Mouse (Mus musculus) ES-E14 (cell line): ENCODE measurements around the gene Mrpl53. TPM values are rescaled to one million over a fixed set of nuclear protein-coding genes. Genes with fewer than 3 reads are reported as not detected.

ENCODE experiments used
- DNase-seq: peaks from one replicate; pipeline ENCODE4 v3.0.0-alpha.2; 2013; ENCODE audit warnings: low read depth, low spot score
- H3K27ac ChIP-seq: 2 replicates; pipeline ENCODE4 v1.5.1; 2012; ENCODE audit warnings: low read depth, mild to moderate bottlenecking, low read length, moderate library complexity, mixed read lengths; ENCODE audit not compliant: poor library complexity, insufficient read depth, severe bottlenecking
- H3K36me3 ChIP-seq: 2 replicates; pipeline ENCODE4 v1.6.1; 2012; ENCODE audit warnings: mild to moderate bottlenecking, low read length, moderate library complexity, mixed read lengths; ENCODE audit not compliant: control insufficient read depth, poor library complexity, insufficient read depth, severe bottlenecking
- H3K4me1 ChIP-seq, 2 experiments: fragments of 150-350 bp in 1 of 2; sonication (generic) in 1 of 2; 2 replicates each; pipeline ENCODE4 v1.6.1; 2012; ENCODE audit warnings: low read length in 2 of 2, mild to moderate bottlenecking in 1 of 2, mixed read lengths in 1 of 2; ENCODE audit not compliant: control insufficient read depth in 2 of 2, insufficient read depth in 2 of 2, poor library complexity in 1 of 2
- H3K4me3 ChIP-seq, 2 experiments: fragments of 150-350 bp in 1 of 2; sonication (generic) in 1 of 2; 2 replicates each; pipeline ENCODE4 v1.5.1; 2012; ENCODE audit warnings: low read length in 2 of 2, low read depth in 1 of 2, mild to moderate bottlenecking in 1 of 2, mixed read lengths in 1 of 2; ENCODE audit not compliant: insufficient read depth in 1 of 2, poor library complexity in 1 of 2, severe bottlenecking in 1 of 2
- H3K9ac ChIP-seq: 2 replicates; pipeline ENCODE4 v1.6.1; 2012; ENCODE audit warnings: low read depth, mild to moderate bottlenecking, low read length, mixed read lengths; ENCODE audit not compliant: poor library complexity, insufficient read depth, severe bottlenecking
- H3K9me3 ChIP-seq: fragments of 150-350 bp; sonication (generic); 2 replicates; pipeline ENCODE4 v1.6.1; 2012; ENCODE audit warnings: low read depth, mild to moderate bottlenecking, low read length; ENCODE audit not compliant: control insufficient read depth, insufficient read depth
- CHD2 ChIP-seq: IDR thresholded peaks from 2 replicates; pipeline ENCODE4 v1.6.1; 2014; ENCODE audit warnings: mild to moderate bottlenecking, low read depth, low read length, inconsistent platforms
- HCFC1 ChIP-seq: IDR thresholded peaks from 2 replicates; pipeline ENCODE4 v1.6.1; 2012; ENCODE audit warnings: low read length, inconsistent platforms, borderline replicate concordance; ENCODE audit not compliant: insufficient read depth
- MAFK ChIP-seq: IDR thresholded peaks from 2 replicates; pipeline ENCODE4 v1.6.1; 2014; ENCODE audit warnings: mild to moderate bottlenecking, low read depth, low read length, inconsistent platforms; ENCODE audit not compliant: insufficient read depth
- ZC3H11A ChIP-seq: IDR thresholded peaks from 2 replicates; pipeline ENCODE4 v1.6.1; 2012; ENCODE audit warnings: low read depth, mild to moderate bottlenecking, inconsistent platforms, low read length, borderline replicate concordance
- ZNF384 ChIP-seq: IDR thresholded peaks from 2 replicates; pipeline ENCODE4 v1.6.1; 2012; ENCODE audit warnings: low read depth, low read length, inconsistent platforms
- in situ Hi-C, 2 experiments: fragments of 600-800 bp; cut with MboI; formaldehyde crosslinking; loops; one replicate each; pipeline ENCODE4 v1.15.1; 2025; ENCODE audit warnings: low sequenced_read_pairs in 2 of 2, inconsistent platforms in 1 of 2; ENCODE audit not compliant: unreplicated experiment in 2 of 2
- total RNA-seq: library from RNA; depleted of rRNA; stranded (reverse); fragments of 300-350 nt; gene quantifications from 2 replicates; pipeline ENCODE4 v1.2.3, GENCODE M21; 2012

Mrpl53 gene
- total RNA-seq, 1 experiment: 53.9 TPM

GRCm38 (mm10) chr6:83115682-83116372, 7.0 kb downstream of the Mrpl53 start:
- H3K4me1 ChIP-seq: peaks cover 0 to 3% of the 10 kb centered on the region in 2 experiments; a peak in 2 of 4 replicates
- TF ChIP-seq CHD2 (no peak), MAFK (no peak), HCFC1 (peak; percentile 15; the same call in 1 of the 2 replicates), ZC3H11A (no peak), ZNF384 (no peak)
- no peak overlapping the region for H3K27ac ChIP-seq
- DNase-seq: no peak
- peaks cover 4% of the 10 kb centered on the region; the same call in 1 of the 2 replicates for H3K36me3 ChIP-seq
- peak overlapping the region; percentile 82 for H3K9ac ChIP-seq
- H3K4me3 ChIP-seq: peak overlapping the region; percentile 85 to 99
- no peaks in the 10 kb centered on the region for H3K9me3 ChIP-seq
- in situ Hi-C loops: no loop called here

- H3K9ac ChIP-seq: no peak overlapping the region
- H3K4me3 ChIP-seq: peak overlapping the region; percentile 85 to 99; a peak in 3 of 4 replicates
- H3K36me3 ChIP-seq: peaks cover 4% of the 10 kb centered on the region; the same call in 1 of the 2 replicates
- TF ChIP-seq ZC3H11A (no peak), CHD2 (no peak), ZNF384 (no peak), HCFC1 (no peak), MAFK (no peak)
- peaks cover 0 to 3% of the 10 kb centered on the region in 2 experiments; a peak in 2 of 4 replicates for H3K4me1 ChIP-seq
- no peaks in the 10 kb centered on the region for H3K9me3 ChIP-seq
- no peak overlapping the region for H3K27ac ChIP-seq
- no peak for DNase-seq
- in situ Hi-C loops: no loop called here
Observed at GRCm38 (mm10) chr6:83116373-83117164, 7.7 kb downstream of the Mrpl53 start.

DNA sequence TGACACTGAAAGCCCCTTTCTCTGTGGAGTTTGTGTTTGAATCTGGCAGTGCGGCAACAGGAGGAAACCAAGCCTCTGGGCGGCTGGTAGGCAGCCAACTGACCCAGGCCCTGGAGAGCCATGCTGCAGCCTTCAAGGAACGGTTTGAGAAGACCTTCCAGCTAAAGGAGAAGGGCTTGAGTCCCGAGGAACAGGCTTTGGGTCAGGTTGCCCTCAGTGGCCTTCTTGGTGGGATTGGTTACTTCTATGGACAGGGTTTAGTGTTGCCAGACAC, 8.3 kb downstream of the Mrpl53 start:
- no peaks in the 10 kb centered on the region for H3K9me3 ChIP-seq
- no peak overlapping the region for H3K9ac ChIP-seq
- peaks cover 4% of the 10 kb centered on the region; the same call in 1 of the 2 replicates for H3K36me3 ChIP-seq
- H3K4me1 ChIP-seq: peaks cover 0 to 3% of the 10 kb centered on the region in 2 experiments; a peak in 2 of 4 replicates
- DNase-seq: no peak
- in situ Hi-C loops: no loop called here
- no peak overlapping the region for H3K27ac ChIP-seq
- no peak overlapping the region for H3K4me3 ChIP-seq
- no peak for TF ChIP-seq CHD2
- TF ChIP-seq HCFC1: no peak
- TF ChIP-seq ZC3H11A: no peak
- TF ChIP-seq MAFK: no peak
- no peak for TF ChIP-seq ZNF384

- no peak overlapping the region for H3K4me3 ChIP-seq
- TF ChIP-seq HCFC1 (no peak), MAFK (no peak), ZC3H11A (no peak)
- in situ Hi-C loops: no loop called here
Observed at GRCm38 (mm10) chr6:83117616-83118015, 8.8 kb downstream of the Mrpl53 start.

More at GRCm38 (mm10) chr6:83117616-83118015, 8.8 kb downstream of the Mrpl53 start:
- Histone ChIP-seq H3K9me3 (no peaks in the 10 kb centered on the region), H3K9ac (no peak overlapping the region), H3K4me1 (peaks cover 3% of the 10 kb centered on the region in 2 experiments; a peak in 3 of 4 replicates), H3K27ac (no peak overlapping the region), H3K36me3 (peaks cover 4% of the 10 kb centered on the region; the same call in 1 of the 2 replicates)
- no peak for DNase-seq
